Mouse (Mus musculus) liver, postnatal 0 days (tissue): ENCODE data around the gene Klk7.

Experiments
- CTCF ChIP-seq: sonication (generic); IDR thresholded peaks from 2 replicates; pipeline ENCODE4 v1.5.1; 2016; ENCODE audit warnings: antibody characterized with exemption, low read depth
- EP300 ChIP-seq: IDR thresholded peaks from 2 replicates; pipeline ENCODE4 v1.6.1; 2016; ENCODE audit warnings: antibody characterized with exemption, low read depth, mild to moderate bottlenecking

DNA sequence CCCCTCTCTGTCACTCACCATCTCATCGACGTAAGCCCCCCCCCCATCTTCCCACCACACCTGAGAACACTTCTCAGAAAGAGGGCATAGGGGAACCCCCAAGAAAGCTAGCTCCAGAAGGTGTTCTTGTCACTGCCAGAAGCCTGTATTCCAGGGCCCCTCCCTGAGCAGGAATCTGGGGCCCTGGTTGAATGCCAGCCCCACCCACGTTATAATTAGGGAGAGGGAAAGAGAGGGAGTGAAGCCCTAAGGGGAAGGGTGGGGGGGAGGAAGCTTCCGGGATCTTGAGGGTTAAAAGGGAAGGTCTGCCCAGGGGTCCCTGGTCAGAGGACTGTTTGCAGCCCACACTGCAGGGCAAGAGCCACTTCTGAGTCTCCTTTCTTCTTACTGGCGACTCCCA lies 30.3 kb upstream of the Klk7 start, which contains the start of gene Klk10:
- TF ChIP-seq CTCF (no peak), EP300 (no peak)
